Mouse (Mus musculus) erythroblast, embryonic 14.5 days (primary cell): Measurements from ENCODE around the gene Vps52.

ENCODE experiments used
- GATA1 ChIP-seq: IDR thresholded peaks from 2 replicates; pipeline ENCODE4 v1.6.1; 2012; ENCODE audit warnings: low read length, inconsistent platforms, mixed read lengths
- TAL1 ChIP-seq: IDR thresholded peaks from 3 replicates; pipeline ENCODE4 v1.6.1; 2012; ENCODE audit warnings: low read length, inconsistent platforms, mixed read lengths

- no peak for TF ChIP-seq GATA1
- TF ChIP-seq TAL1, result no peak
Observed at GRCm38 (mm10) chr17:33941381-33941780, 14.2 kb upstream of the Vps52 start.
